Mouse (Mus musculus) heart, embryonic 10.5 days (tissue): Measurements from ENCODE around the gene Krtap4-2. TPM values are rescaled to one million over a fixed set of nuclear protein-coding genes. Genes with fewer than 3 reads are reported as not detected.
"Not testable (repeated sequence)": the region's sequence is repeated elsewhere in the genome, so short reads cannot be mapped to it uniquely, and the experiment has no call there.

Experiments
- DNase-seq: peaks from one replicate; pipeline ENCODE4 v3.0.0-alpha.2; 2017; ENCODE audit warnings: low spot score
- H3K27ac ChIP-seq: fragments of 300-500 bp; sonication (generic); 2 replicates; pipeline ENCODE4 v1.5.1; 2016; ENCODE audit warnings: mild to moderate bottlenecking
- H3K27me3 ChIP-seq: fragments of 300-500 bp; sonication (generic); 2 replicates; pipeline ENCODE4 v1.6.1; 2016; ENCODE audit warnings: mild to moderate bottlenecking; ENCODE audit not compliant: poor library complexity, insufficient read depth, severe bottlenecking
- H3K36me3 ChIP-seq: fragments of 300-500 bp; sonication (generic); 2 replicates; pipeline ENCODE4 v1.6.1; 2016; ENCODE audit warnings: mild to moderate bottlenecking, moderate library complexity
- H3K4me1 ChIP-seq: fragments of 300-500 bp; sonication (generic); 2 replicates; pipeline ENCODE4 v1.6.1; 2016; ENCODE audit warnings: mild to moderate bottlenecking
- H3K4me3 ChIP-seq: fragments of 300-500 bp; sonication (generic); 2 replicates; pipeline ENCODE4 v1.5.1; 2016; ENCODE audit warnings: mild to moderate bottlenecking, moderate library complexity
- H3K9me3 ChIP-seq: fragments of 300-500 bp; sonication (generic); 2 replicates; pipeline ENCODE4 v1.6.1; 2016; ENCODE audit warnings: mild to moderate bottlenecking, moderate library complexity
- whole genome bisulfite sequencing: fragments of 180-500 bp; shearing (Covaris S2); methylation state at CpG from one replicate; pipeline ENCODE4 v1.1.7; 2016; 5-methylcytosine and 5-hydroxymethylcytosine counted together
- polyA plus RNA-seq: library from polyadenylated mRNA; unstranded; fragments of >200 nt; fragmentation: Nextera tagmentation; extraction: Ambion mirVana; gene quantifications from 2 replicates; pipeline ENCODE4 v1.2.1, GENCODE M21; 2016

Krtap4-2 gene
- polyA plus RNA-seq, 1 experiment from 2014 or later, result not detected

DNA sequence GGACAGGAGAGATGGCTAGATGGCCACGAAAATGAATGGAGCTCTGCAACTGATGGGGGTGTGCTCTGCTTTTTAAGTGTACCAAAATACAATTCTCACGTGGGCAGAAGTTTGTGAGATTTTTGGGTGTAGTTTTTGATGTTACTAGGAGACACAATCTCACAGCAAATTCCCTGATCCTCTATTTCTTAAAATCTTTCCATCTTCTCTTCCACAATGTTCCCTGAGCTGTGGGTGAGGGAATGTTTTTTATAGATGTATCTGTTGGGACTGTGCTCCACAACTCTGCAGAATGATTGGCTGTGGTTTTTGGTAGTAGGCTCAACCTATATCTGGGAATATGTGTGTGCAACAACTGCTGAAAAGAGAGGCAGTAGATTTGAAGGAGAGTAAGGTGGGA is 1.6 kb downstream of the Krtap4-2 start:
- 71% methylated on average over 2 of the region's 2 CpGs for WGBS
- Histone ChIP-seq H3K4me1 (peaks cover 4% of the 10 kb centered on the region; the same call in 1 of the 2 replicates), H3K9me3 (no peaks in the 10 kb centered on the region), H3K27me3 (peaks cover 7% of the 10 kb centered on the region; the same call in 1 of the 2 replicates), H3K27ac (no peak overlapping the region), H3K36me3 (no peaks in the 10 kb centered on the region), H3K4me3 (no peak overlapping the region)
- no peak for DNase-seq

DNA sequence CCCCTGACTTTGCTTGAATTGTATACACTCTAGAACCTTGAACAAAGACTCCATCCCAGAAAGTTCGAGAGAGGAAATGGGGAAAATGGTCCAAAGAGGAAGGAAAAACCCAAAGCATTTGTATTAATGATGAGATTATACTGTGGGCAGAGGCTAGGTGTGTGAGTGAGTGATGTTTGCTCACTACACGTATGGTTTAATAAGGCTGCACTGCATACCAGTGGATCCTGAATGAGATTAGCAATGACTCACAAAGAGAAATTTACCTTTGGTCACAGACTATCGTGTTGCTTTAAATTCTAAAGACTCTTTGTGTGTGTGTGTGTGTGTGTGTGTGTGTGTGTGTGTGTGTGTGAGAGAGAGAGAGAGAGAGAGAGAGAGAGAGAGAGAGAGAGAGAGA is 4.0 kb downstream of the Krtap4-2 start:
- WGBS, result 73% methylated on average over 3 of the region's 3 CpGs
- Histone ChIP-seq H3K27me3 (peaks cover 7% of the 10 kb centered on the region), H3K4me3 (no peak overlapping the region), H3K4me1 (peaks cover 4% of the 10 kb centered on the region; the same call in 1 of the 2 replicates), H3K9me3 (no peaks in the 10 kb centered on the region), H3K36me3 (no peaks in the 10 kb centered on the region), H3K27ac (no peak overlapping the region)
- DNase-seq, result no peak

DNA sequence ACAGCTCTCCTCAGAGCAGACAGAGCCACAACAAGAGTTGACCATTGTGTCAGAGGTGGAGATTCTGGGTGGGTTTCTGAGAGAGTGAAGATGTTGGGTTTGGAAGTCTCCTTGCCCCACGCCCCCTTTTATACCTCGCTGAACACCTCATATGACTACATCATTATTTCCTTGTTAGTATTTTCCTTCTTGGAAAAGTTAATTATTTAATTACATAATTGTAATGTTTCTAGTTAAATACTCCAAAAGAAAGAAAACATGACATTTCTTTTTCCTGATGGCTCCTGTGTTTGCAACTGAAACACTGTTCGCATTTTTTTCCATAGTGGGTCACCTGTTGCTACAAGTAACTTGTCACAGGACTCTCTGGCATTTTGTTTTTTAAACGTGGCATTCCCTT is 6.7 kb downstream of the Krtap4-2 start, which contains the start of gene Krtap4-1:
TSS of gene Krtap4-1 (minus strand) at position 101 of the 400 bp plus-strand sequence.
- Histone ChIP-seq H3K36me3 (no peaks in the 10 kb centered on the region), H3K9me3 (no peaks in the 10 kb centered on the region), H3K4me1 (no peaks in the 10 kb centered on the region), H3K27ac (no peak within 1 kb of the TSS), H3K4me3 (no peak within 1 kb of the TSS), H3K27me3 (peaks cover 4% of the 10 kb centered on the region)
- WGBS, result 68% methylated on average over 4 of the region's 4 CpGs
- DNase-seq, result no peak

DNA sequence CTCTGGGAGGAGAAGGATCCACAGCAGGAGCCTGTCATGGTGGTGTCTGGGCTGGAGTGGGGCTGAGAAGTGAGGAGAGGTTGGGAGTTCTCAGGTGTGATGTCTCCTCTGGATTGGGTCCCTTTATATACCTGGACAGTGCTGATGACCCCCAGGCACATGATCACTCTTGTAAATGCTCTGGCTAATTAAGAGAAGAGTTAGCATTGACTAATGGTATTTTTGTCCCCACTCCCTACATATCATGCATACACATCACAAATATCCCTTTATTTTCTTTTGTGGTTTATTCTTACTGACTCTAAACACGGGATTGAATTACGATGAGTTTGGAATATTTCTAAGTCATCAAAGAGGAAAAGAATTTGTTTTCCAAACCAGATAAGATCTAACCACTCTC is 14.5 kb downstream of the Krtap4-2 start, which contains the start of gene Gm11562:
TSS of gene Gm11562 (minus strand) at position 101 of the 400 bp plus-strand sequence.
- Histone ChIP-seq H3K4me3 (no peak within 1 kb of the TSS), H3K36me3 (no peaks in the 10 kb centered on the region), H3K9me3 (no peaks in the 10 kb centered on the region), H3K4me1 (no peaks in the 10 kb centered on the region), H3K27me3 (no peaks in the 10 kb centered on the region), H3K27ac (no peak within 1 kb of the TSS)
- no peak for DNase-seq
- 75% methylated on average over 2 of the region's 2 CpGs for WGBS

DNA sequence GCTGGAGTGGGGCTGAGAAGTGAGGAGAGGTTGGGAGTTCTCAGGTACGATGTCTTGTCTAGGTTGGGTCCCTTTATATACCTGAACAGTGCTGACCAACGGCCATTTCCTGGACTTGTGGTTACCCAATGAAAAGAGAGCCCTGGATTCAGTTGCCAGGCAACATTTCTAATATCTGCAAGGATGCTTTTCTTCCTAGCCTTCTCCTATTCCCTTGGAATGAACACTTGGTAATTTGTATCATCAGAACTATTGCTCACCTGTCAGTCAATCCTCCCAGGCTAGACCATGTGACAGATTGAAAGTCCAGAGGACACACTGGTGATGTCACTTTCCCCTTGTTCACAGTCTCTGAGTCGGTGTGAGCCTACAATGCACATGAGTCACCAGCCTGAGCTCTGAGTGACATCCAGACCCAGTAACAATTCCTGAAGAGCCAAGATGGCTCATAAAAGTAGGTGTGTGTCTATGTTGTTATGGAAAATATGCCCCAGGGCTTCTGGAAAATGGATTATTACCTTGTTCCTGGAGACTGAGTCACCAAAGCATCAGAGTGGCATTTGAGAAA is 20.0 kb downstream of the Krtap4-2 start, which contains the start of gene Krtap2-4:
TSS of gene Krtap2-4 (minus strand) at position 51 of the 568 bp plus-strand sequence.
- no peak for DNase-seq
- no peaks in the 10 kb centered on the region for H3K36me3 ChIP-seq
- H3K4me3 ChIP-seq, result no peak within 1 kb of the TSS
- WGBS, result 73% methylated on average over 3 of the region's 3 CpGs
- no peaks in the 10 kb centered on the region for H3K9me3 ChIP-seq
- H3K4me1 ChIP-seq, result no peaks in the 10 kb centered on the region
- no peaks in the 10 kb centered on the region for H3K27me3 ChIP-seq
- no peak within 1 kb of the TSS for H3K27ac ChIP-seq

DNA sequence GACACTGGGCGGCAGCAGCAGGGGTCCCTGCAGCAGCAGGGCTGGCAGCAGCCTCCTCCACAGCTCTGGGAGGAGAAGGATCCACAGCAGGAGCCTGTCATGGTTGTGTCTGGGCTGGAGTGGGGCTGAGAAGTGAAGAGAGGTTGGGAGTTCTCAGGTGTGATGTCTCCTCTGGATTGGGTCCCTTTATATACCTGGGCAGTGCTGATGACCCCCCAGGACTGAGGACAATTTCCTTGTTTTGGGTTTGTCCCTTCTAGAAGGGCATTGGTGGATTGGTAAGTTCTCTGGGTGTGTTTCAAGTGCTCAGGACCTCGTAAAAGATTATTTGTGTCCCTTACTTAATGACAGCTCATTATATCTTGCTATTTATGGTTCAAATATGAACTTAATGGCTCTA is 24.8 kb downstream of the Krtap4-2 start, which contains the start of gene Gm11937:
TSS of gene Gm11937 (minus strand) at position 101 of the 400 bp plus-strand sequence.
- 66% methylated on average over 1 of the region's 2 CpGs for WGBS
- not testable (repeated sequence) for H3K36me3 ChIP-seq, H3K4me3 ChIP-seq, H3K9me3 ChIP-seq, H3K4me1 ChIP-seq, H3K27ac ChIP-seq, DNase-seq, H3K27me3 ChIP-seq

DNA sequence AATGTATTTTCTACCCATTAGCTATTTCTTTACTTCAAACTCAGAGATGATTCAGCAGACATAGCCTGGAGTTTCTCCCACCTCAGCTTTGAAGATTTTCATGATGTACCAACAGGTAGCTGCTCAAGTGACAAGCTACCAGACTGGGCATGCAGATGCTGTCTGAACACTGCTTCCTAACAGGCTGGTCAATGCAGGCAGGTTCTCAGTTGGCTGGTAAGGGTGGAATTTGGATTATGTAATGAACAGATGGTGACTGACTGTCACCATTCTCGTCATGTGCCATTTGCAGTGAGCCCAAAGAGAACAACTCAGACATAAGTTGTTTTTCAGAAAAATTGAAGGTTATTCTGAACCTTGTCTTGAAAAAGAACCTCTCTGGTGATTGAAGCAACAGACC is 25.8 kb downstream of the Krtap4-2 start:
- H3K4me3 ChIP-seq, result no peak overlapping the region
- DNase-seq, result no peak
- 65% methylated on average over 1 of the region's 1 CpGs for WGBS
- no peaks in the 10 kb centered on the region for H3K9me3 ChIP-seq
- no peaks in the 10 kb centered on the region for H3K27me3 ChIP-seq
- no peaks in the 10 kb centered on the region for H3K4me1 ChIP-seq
- H3K27ac ChIP-seq, result no peak overlapping the region
- no peaks in the 10 kb centered on the region for H3K36me3 ChIP-seq

DNA sequence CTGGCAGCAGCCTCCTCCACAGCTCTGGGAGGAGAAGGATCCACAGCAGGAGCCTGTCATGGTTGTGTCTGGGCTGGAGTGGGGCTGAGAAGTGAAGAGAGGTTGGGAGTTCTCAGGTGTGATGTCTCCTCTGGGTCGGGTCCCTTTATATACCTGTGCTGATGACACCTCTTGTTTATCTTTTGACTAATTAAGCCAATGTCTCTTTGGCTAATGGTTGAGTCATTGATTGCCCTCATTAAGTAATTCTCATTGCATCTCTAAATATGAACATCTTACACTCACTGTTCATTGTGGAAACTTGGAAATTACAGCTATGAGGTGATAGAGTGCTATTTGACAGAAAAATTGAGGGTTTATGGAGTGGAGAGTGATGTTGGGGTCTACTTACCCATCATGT is 31.7 kb downstream of the Krtap4-2 start, which contains the start of gene Gm11938:
TSS of gene Gm11938 (minus strand) at position 101 of the 400 bp plus-strand sequence.
- DNase-seq, H3K4me1 ChIP-seq, H3K4me3 ChIP-seq, H3K36me3 ChIP-seq, H3K9me3 ChIP-seq, H3K27ac ChIP-seq, H3K27me3 ChIP-seq: not testable (repeated sequence)
- WGBS, result 53% methylated on average over 1 of the region's 1 CpGs

DNA sequence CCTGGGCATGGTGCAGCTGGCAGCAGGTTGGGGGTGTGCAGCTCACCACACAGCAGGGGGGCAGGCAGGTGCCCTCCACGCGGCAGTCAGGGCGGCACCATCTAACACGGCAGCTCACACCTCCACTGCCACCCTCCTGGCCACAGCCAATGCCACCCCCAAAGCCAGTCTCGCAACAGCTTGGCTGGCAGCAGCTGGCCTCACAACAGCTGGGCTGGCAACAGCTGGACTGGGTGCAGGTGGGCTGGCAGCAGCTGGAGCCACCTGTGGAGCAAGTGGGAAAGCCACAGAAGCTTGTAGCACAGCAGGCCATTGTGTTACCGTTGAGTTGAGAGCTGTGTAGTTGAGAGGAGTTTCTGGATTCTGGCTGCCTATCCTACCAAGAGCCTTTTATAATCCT is 37.1 kb downstream of the Krtap4-2 start, which contains the start of gene Krtap9-3:
TSS of gene Krtap9-3 (minus strand) at position 364 of the 400 bp plus-strand sequence.
- H3K27ac ChIP-seq, H3K9me3 ChIP-seq, H3K27me3 ChIP-seq, DNase-seq, H3K4me1 ChIP-seq, H3K4me3 ChIP-seq, H3K36me3 ChIP-seq: not testable (repeated sequence)
- 78% methylated on average over 6 of the region's 6 CpGs for WGBS

DNA sequence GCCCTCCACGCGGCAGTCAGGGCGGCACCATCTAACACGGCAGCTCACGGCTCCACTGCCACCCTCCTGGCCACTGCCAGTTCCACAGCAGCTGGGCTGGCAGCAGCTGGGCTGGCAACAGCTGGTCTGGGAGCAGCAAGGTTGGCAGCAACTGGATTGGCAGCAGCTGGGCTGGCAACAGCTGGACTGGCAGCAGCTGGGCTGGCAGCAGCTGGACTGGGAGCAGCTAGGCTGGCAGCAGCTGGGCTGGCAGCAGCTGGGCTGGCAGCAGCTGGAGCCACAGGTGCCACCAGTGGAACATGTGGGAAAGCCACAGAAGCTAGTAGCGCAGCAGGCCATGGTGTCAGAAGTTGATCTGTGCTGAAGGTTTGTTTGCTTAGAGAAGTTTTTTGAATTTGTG is 43.9 kb downstream of the Krtap4-2 start, which contains the start of gene Krtap1-3:
TSS of gene Krtap1-3 (minus strand) at position 359 of the 400 bp plus-strand sequence.
- WGBS, result 83% methylated on average over 6 of the region's 6 CpGs
- no peaks in the 10 kb centered on the region for H3K27me3 ChIP-seq
- no peaks in the 10 kb centered on the region for H3K36me3 ChIP-seq
- DNase-seq, result no peak
- H3K27ac ChIP-seq, result no peak within 1 kb of the TSS
- H3K4me1 ChIP-seq, result no peaks in the 10 kb centered on the region
- no peaks in the 10 kb centered on the region for H3K9me3 ChIP-seq
- no peak within 1 kb of the TSS for H3K4me3 ChIP-seq

DNA sequence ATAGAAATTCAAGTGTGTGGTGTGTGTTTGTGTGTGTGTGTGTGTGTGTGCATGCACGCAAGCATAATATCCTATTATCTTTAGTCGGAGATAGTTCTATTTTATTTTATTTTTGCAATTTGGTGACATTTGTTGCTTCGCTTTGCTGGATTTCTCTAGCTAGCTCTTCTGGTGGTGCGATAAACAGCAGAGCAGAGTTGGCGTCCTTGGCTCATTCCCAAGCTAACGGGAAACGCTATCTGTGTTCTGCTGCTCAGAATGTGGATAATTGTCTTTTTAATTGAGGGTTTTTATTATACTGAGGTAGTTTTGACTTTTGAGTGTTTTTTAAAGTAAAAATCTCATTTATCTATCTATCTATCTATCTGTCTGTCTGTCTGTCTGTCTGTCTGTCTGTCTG is 49.8 kb downstream of the Krtap4-2 start:
- H3K4me1 ChIP-seq, result no peaks in the 10 kb centered on the region
- 0 out of 2 replicates have a peak, but pooled peaks cover 5% of the 10 kb centered on the region for H3K27me3 ChIP-seq
- 89% methylated on average over 7 of the region's 7 CpGs for WGBS
- DNase-seq, result no peak
- no peak overlapping the region for H3K4me3 ChIP-seq
- no peaks in the 10 kb centered on the region for H3K9me3 ChIP-seq
- no peaks in the 10 kb centered on the region for H3K36me3 ChIP-seq
- no peak overlapping the region for H3K27ac ChIP-seq
